In genomic region chr13:107588399-107589002, GRCm38 (mm10) we compare ENCODE assay signal across 14 mouse cellular contexts.
"Had no signal": no experiment of that assay in that cellular context is flagged by ENCODE, and none has a peak within 500 bp of the region (broad histone marks: within the 10 kb centered on the region; RNA-seq: fewer than 3 reads in every experiment).

No protein-coding gene starts in this region.

- H3K4me2 ChIP-seq: liver, embryonic 12.5 days; lung, embryonic 14.5 days; midbrain, embryonic 12.5 days; neural tube, embryonic 13.5 days had no signal

- H3K36me3 ChIP-seq: limb, embryonic 10.5 days; liver, embryonic 12.5 days; midbrain, embryonic 12.5 days; neural tube, embryonic 13.5 days had no signal

- H3K27ac ChIP-seq: limb, embryonic 10.5 days; liver, embryonic 12.5 days; macrophage; midbrain, embryonic 12.5 days; neural tube, embryonic 13.5 days had no signal

- DNase-seq: kidney, postnatal 10 days; lung, embryonic 14.5 days; lung, postnatal 10 days; right cerebral cortex, postnatal 4 days; spleen, adult 18-20 months; thymus, adult 2 months; thymus, postnatal 25 days had no signal

- H3K9me3 ChIP-seq: limb, embryonic 10.5 days; liver, embryonic 12.5 days; megakaryocyte, embryonic 14.5 days; midbrain, embryonic 12.5 days; neural tube, embryonic 13.5 days had no signal

- H3K4me1 ChIP-seq: liver, embryonic 12.5 days had no signal

- H3K4me3 ChIP-seq: limb, embryonic 10.5 days; liver, embryonic 12.5 days; megakaryocyte, embryonic 14.5 days; midbrain, embryonic 12.5 days; neural tube, embryonic 13.5 days had no signal

- H3K27me3 ChIP-seq: liver, embryonic 12.5 days; megakaryocyte, embryonic 14.5 days; neural tube, embryonic 13.5 days had no signal

- H3K9ac ChIP-seq: liver, embryonic 12.5 days; lung, embryonic 14.5 days; midbrain, embryonic 12.5 days; neural tube, embryonic 13.5 days had no signal

- ATAC-seq: liver, embryonic 12.5 days; midbrain, embryonic 16.5 days had no signal
